Mouse (Mus musculus): ENCODE data around the gene Dpp8. TPM values are rescaled to one million over a fixed set of nuclear protein-coding genes. Genes with fewer than 3 reads are reported as not detected.

Dpp8 gene
- polyA plus RNA-seq, 1 experiment from 2014 or later: 30.4 TPM

- Histone ChIP-seq H3K4me2 (ENCODE audit: low read depth, low read length) (no peak overlapping the region), H3K9me3 (replicated peaks; ENCODE audit: control insufficient read depth, low read length) (no peaks in the 10 kb centered on the region), H3K27me3 (ENCODE audit: control insufficient read depth, insufficient read depth, low read length) (no peaks in the 10 kb centered on the region), H3K9ac (replicated peaks; ENCODE audit: low read length) (no peak overlapping the region), H3K4me3 (ENCODE audit: low read depth, low read length) (no peak overlapping the region), H3K27ac (replicated peaks; ENCODE audit: low read depth, low read length) (no peak overlapping the region), H3K4me1 (ENCODE audit: control insufficient read depth, insufficient read depth, low read length) (no peaks in the 10 kb centered on the region), H3K36me3 (replicated peaks; ENCODE audit: control insufficient read depth, insufficient read depth, low read depth, low read length) (no peaks in the 10 kb centered on the region)
- DNase-seq (ENCODE audit: low spot score): no peak
- no peak for ATAC-seq (replicated peaks; ENCODE audit: insufficient number of reproducible peaks, low FRiP score, low TSS enrichment, low read depth)
- WGBS: 85% methylated on average over 3 of the region's 3 CpGs
Measured at GRCm38 (mm10) chr9:65018588-65019121, 13.6 kb upstream of the Dpp8 start.

- Histone ChIP-seq H3K36me3 (replicated peaks; ENCODE audit: control insufficient read depth, insufficient read depth, low read depth, low read length) (no peaks in the 10 kb centered on the region), H3K9ac (replicated peaks; ENCODE audit: low read length) (no peak overlapping the region), H3K9me3 (replicated peaks; ENCODE audit: control insufficient read depth, low read length) (no peaks in the 10 kb centered on the region), H3K27me3 (ENCODE audit: control insufficient read depth, insufficient read depth, low read length) (no peaks in the 10 kb centered on the region), H3K4me3 (ENCODE audit: low read depth, low read length) (no peak overlapping the region), H3K4me2 (ENCODE audit: low read depth, low read length) (no peak overlapping the region), H3K27ac (replicated peaks; ENCODE audit: low read depth, low read length) (no peak overlapping the region), H3K4me1 (ENCODE audit: control insufficient read depth, insufficient read depth, low read length) (no peaks in the 10 kb centered on the region)
- WGBS: 57% methylated on average over 3 of the region's 3 CpGs
- ATAC-seq (replicated peaks; ENCODE audit: insufficient number of reproducible peaks, low FRiP score, low TSS enrichment, low read depth) (no peak), DNase-seq (ENCODE audit: low spot score) (no peak)
Measured at GRCm38 (mm10) chr9:65019146-65019545, 13.1 kb upstream of the Dpp8 start.

- H3K4me2 ChIP-seq (ENCODE audit: low read depth, low read length): peak overlapping the region; percentile 86
- no peak overlapping the region for H3K9ac ChIP-seq (replicated peaks; ENCODE audit: low read length)
- no peaks in the 10 kb centered on the region for H3K27me3 ChIP-seq (ENCODE audit: control insufficient read depth, insufficient read depth, low read length)
- no peaks in the 10 kb centered on the region for H3K9me3 ChIP-seq (replicated peaks; ENCODE audit: control insufficient read depth, low read length)
- H3K36me3 ChIP-seq (replicated peaks; ENCODE audit: control insufficient read depth, insufficient read depth, low read depth, low read length): no peaks in the 10 kb centered on the region
- 80% methylated on average over 4 of the region's 4 CpGs for WGBS
- H3K27ac ChIP-seq (replicated peaks; ENCODE audit: low read depth, low read length): no peak overlapping the region
- ATAC-seq (replicated peaks; ENCODE audit: insufficient number of reproducible peaks, low FRiP score, low TSS enrichment, low read depth): no peak
- DNase-seq (ENCODE audit: low spot score): no peak
- H3K4me3 ChIP-seq (ENCODE audit: low read depth, low read length): peak overlapping the region; percentile 81; the same call in 1 of the 2 replicates
- H3K4me1 ChIP-seq (ENCODE audit: control insufficient read depth, insufficient read depth, low read length): no peaks in the 10 kb centered on the region
Measured at GRCm38 (mm10) chr9:65020128-65020527, 12.1 kb upstream of the Dpp8 start.

GRCm38 (mm10) chr9:65020991-65021886, 11.0 kb upstream of the Dpp8 start, which contains the start of gene Hacd3:
TSS of gene Hacd3 (minus strand) at chr9:65021693.
- peak; percentile 88 for ATAC-seq (replicated peaks; ENCODE audit: insufficient number of reproducible peaks, low FRiP score, low TSS enrichment, low read depth)
- peak; percentile 94 for DNase-seq (ENCODE audit: low spot score)
- peak within 1 kb of the TSS; percentile 93 for H3K9ac ChIP-seq (replicated peaks; ENCODE audit: low read length)
- WGBS: under 1% methylated on average over 78 of the region's 81 CpGs
- no peaks in the 10 kb centered on the region for H3K27me3 ChIP-seq (ENCODE audit: control insufficient read depth, insufficient read depth, low read length)
- no peaks in the 10 kb centered on the region for H3K4me1 ChIP-seq (ENCODE audit: control insufficient read depth, insufficient read depth, low read length)
- peak within 1 kb of the TSS; percentile 86 for H3K4me2 ChIP-seq (ENCODE audit: low read depth, low read length)
- H3K9me3 ChIP-seq (replicated peaks; ENCODE audit: control insufficient read depth, low read length): no peaks in the 10 kb centered on the region
- H3K36me3 ChIP-seq (replicated peaks; ENCODE audit: control insufficient read depth, insufficient read depth, low read depth, low read length): no peaks in the 10 kb centered on the region
- H3K4me3 ChIP-seq (ENCODE audit: low read depth, low read length): peak within 1 kb of the TSS; percentile 81
- H3K27ac ChIP-seq (replicated peaks; ENCODE audit: low read depth, low read length): peak within 1 kb of the TSS; percentile 52

GRCm38 (mm10) chr9:65021887-65022579, 10.2 kb upstream of the Dpp8 start:
- H3K9me3 ChIP-seq (replicated peaks; ENCODE audit: control insufficient read depth, low read length): no peaks in the 10 kb centered on the region
- no peak overlapping the region; the same call in 1 of the 2 replicates for H3K27ac ChIP-seq (replicated peaks; ENCODE audit: low read depth, low read length)
- no peaks in the 10 kb centered on the region for H3K4me1 ChIP-seq (ENCODE audit: control insufficient read depth, insufficient read depth, low read length)
- H3K4me2 ChIP-seq (ENCODE audit: low read depth, low read length): peak overlapping the region; percentile 86
- H3K9ac ChIP-seq (replicated peaks; ENCODE audit: low read length): peak overlapping the region; percentile 93
- H3K36me3 ChIP-seq (replicated peaks; ENCODE audit: control insufficient read depth, insufficient read depth, low read depth, low read length): no peaks in the 10 kb centered on the region
- peak overlapping the region; percentile 81 for H3K4me3 ChIP-seq (ENCODE audit: low read depth, low read length)
- 25% methylated on average over 9 of the region's 9 CpGs for WGBS
- peak; percentile 14 for DNase-seq (ENCODE audit: low spot score)
- peak; percentile 7; the same call in 1 of the 2 replicates for ATAC-seq (replicated peaks; ENCODE audit: insufficient number of reproducible peaks, low FRiP score, low TSS enrichment, low read depth)
- no peaks in the 10 kb centered on the region for H3K27me3 ChIP-seq (ENCODE audit: control insufficient read depth, insufficient read depth, low read length)

GRCm38 (mm10) chr9:65022580-65023135, 9.6 kb upstream of the Dpp8 start:
- WGBS: 80% methylated on average over 4 of the region's 4 CpGs
- no peaks in the 10 kb centered on the region for H3K4me1 ChIP-seq (ENCODE audit: control insufficient read depth, insufficient read depth, low read length)
- DNase-seq (ENCODE audit: low spot score): no peak
- H3K9me3 ChIP-seq (replicated peaks; ENCODE audit: control insufficient read depth, low read length): no peaks in the 10 kb centered on the region
- H3K27ac ChIP-seq (replicated peaks; ENCODE audit: low read depth, low read length): no peak overlapping the region
- no peaks in the 10 kb centered on the region for H3K27me3 ChIP-seq (ENCODE audit: control insufficient read depth, insufficient read depth, low read length)
- H3K36me3 ChIP-seq (replicated peaks; ENCODE audit: control insufficient read depth, insufficient read depth, low read depth, low read length): no peaks in the 10 kb centered on the region
- ATAC-seq (replicated peaks; ENCODE audit: insufficient number of reproducible peaks, low FRiP score, low TSS enrichment, low read depth): no peak
- no peak overlapping the region for H3K4me3 ChIP-seq (ENCODE audit: low read depth, low read length)
- no peak overlapping the region for H3K9ac ChIP-seq (replicated peaks; ENCODE audit: low read length)
- no peak overlapping the region for H3K4me2 ChIP-seq (ENCODE audit: low read depth, low read length)

GRCm38 (mm10) chr9:65023447-65023846, 8.8 kb upstream of the Dpp8 start:
- DNase-seq (ENCODE audit: low spot score): no peak

More at GRCm38 (mm10) chr9:65023447-65023846, 8.8 kb upstream of the Dpp8 start:
- no peaks in the 10 kb centered on the region for H3K4me1 ChIP-seq (ENCODE audit: control insufficient read depth, insufficient read depth, low read length)
- no peak overlapping the region for H3K4me2 ChIP-seq (ENCODE audit: low read depth, low read length)
- no peaks in the 10 kb centered on the region for H3K36me3 ChIP-seq (replicated peaks; ENCODE audit: control insufficient read depth, insufficient read depth, low read depth, low read length)
- H3K27me3 ChIP-seq (ENCODE audit: control insufficient read depth, insufficient read depth, low read length): no peaks in the 10 kb centered on the region
- no peak for ATAC-seq (replicated peaks; ENCODE audit: insufficient number of reproducible peaks, low FRiP score, low TSS enrichment, low read depth)
- no peaks in the 10 kb centered on the region for H3K9me3 ChIP-seq (replicated peaks; ENCODE audit: control insufficient read depth, low read length)
- no peak overlapping the region for H3K27ac ChIP-seq (replicated peaks; ENCODE audit: low read depth, low read length)
- no peak overlapping the region for H3K9ac ChIP-seq (replicated peaks; ENCODE audit: low read length)
- H3K4me3 ChIP-seq (ENCODE audit: low read depth, low read length): no peak overlapping the region
- WGBS: 92% methylated on average over 3 of the region's 3 CpGs

Measured in embryonic facial prominence, embryonic 11.5 days (tissue).